Mouse (Mus musculus): Measurements from ENCODE around the gene Grm1. TPM values are rescaled to one million over a fixed set of nuclear protein-coding genes. Genes with fewer than 3 reads are reported as not detected.
A peak's percentile ranks its signal among the peaks of the same experiment; 100 is the strongest.

The Grm1 gene
- polyA plus RNA-seq, 1 experiment from 2014 or later, result 0.50 TPM

DNA sequence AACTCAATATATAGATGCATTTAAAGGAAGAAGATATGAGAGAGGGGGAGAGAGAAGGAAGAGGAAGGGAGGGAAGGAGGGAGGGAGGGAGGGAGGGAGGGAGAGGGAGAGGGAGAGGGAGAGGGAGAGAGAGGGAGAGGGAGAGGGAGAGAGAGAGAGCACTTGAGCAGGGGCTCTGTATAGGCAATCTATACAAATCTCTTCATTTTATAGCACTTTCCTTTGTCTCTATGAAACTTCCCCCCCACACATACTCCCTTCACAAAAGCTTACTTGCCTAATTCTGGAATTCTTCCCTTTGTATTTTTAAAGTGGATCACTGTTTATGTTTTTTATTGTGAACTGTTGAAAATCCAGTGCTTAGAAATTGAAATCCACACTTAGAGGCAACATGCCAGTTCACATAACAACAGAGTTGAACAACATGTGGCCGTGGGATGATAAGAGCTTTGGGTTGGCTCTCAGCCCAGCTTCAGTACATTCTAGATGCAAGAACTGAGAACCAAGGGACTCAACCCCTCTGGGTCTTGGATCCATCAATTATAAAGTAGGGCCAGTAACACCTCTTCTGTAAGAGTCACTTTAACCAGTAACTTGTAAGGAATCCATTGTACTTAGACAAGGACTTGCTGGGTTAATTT is 345.0 kb downstream of the Grm1 start:
- Histone ChIP-seq H3K27me3 (no peaks in the 10 kb centered on the region), H3K4me1 (no peaks in the 10 kb centered on the region), H3K9me3 (replicated peaks) (no peaks in the 10 kb centered on the region), H3K4me2 (replicated peaks) (no peak overlapping the region), H3K27ac (no peak overlapping the region), H3K9ac (no peak overlapping the region), H3K36me3 (no peaks in the 10 kb centered on the region), H3K4me3 (no peak overlapping the region)
- 57% methylated on average over 1 of the region's 1 CpGs for WGBS
- ATAC-seq (ENCODE audit: low FRiP score), result no peak

DNA sequence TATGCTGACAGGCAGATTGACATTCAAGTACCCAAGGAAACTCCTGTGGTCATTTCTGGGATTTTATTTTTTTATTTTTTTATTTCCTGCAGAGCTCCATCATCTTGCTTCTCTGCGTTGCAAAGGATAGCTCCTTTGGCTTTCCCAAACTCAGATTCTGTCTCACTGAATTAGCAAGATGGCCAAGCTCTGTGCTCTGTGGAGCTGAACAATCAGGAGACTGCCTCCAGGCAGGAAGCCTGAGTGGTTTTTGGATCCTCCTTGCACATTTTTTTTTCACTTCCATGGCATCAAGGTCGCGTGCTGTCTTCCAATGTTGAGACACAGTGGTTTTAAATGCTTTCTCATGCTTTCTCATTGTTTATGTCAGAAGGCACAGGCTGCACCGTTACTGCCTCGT is 347.6 kb downstream of the Grm1 start:
- Histone ChIP-seq H3K4me2 (replicated peaks) (no peak overlapping the region), H3K9me3 (replicated peaks) (no peaks in the 10 kb centered on the region), H3K27me3 (no peaks in the 10 kb centered on the region), H3K4me3 (no peak overlapping the region), H3K4me1 (no peaks in the 10 kb centered on the region), H3K36me3 (no peaks in the 10 kb centered on the region), H3K27ac (no peak overlapping the region), H3K9ac (no peak overlapping the region)
- WGBS, result 56% methylated on average over 5 of the region's 5 CpGs
- ATAC-seq (ENCODE audit: low FRiP score), result no peak

GRCm38 (mm10) chr10:10733092-10733491 is 349.1 kb downstream of the Grm1 start:
- Histone ChIP-seq H3K4me3 (no peak overlapping the region), H3K4me1 (no peaks in the 10 kb centered on the region), H3K36me3 (no peaks in the 10 kb centered on the region), H3K9me3 (replicated peaks) (no peaks in the 10 kb centered on the region), H3K27ac (no peak overlapping the region), H3K4me2 (replicated peaks) (no peak overlapping the region), H3K9ac (no peak overlapping the region), H3K27me3 (no peaks in the 10 kb centered on the region)
- WGBS, result 86% methylated on average over 5 of the region's 5 CpGs
- no peak for ATAC-seq (ENCODE audit: low FRiP score)

DNA sequence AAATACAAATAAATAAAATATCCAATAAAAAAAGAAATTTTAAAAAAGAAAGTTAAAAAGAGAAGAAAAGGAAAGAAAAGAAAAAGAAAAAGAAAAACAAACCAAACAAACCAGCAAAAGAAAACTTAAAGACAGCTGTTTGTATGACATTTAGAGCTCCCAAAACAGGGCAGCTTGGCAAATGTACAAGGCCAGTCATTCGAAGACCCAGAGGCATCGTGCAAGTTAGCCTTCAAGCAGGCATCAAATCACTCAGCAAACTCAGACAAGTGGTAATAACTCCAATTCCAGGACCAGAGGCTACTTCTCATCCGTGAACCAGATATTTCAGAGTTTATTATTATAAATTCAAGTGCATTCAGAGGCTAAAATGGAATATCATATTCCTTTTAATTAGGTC is 355.7 kb downstream of the Grm1 start:
- no peaks in the 10 kb centered on the region for H3K27me3 ChIP-seq
- no peak for ATAC-seq (ENCODE audit: low FRiP score)
- no peak overlapping the region for H3K9ac ChIP-seq
- no peak overlapping the region for H3K27ac ChIP-seq
- 91% methylated on average over 3 of the region's 3 CpGs for WGBS
- H3K4me3 ChIP-seq, result no peak overlapping the region
- no peaks in the 10 kb centered on the region for H3K4me1 ChIP-seq
- no peaks in the 10 kb centered on the region for H3K36me3 ChIP-seq
- no peak overlapping the region for H3K4me2 ChIP-seq (replicated peaks)
- no peaks in the 10 kb centered on the region for H3K9me3 ChIP-seq (replicated peaks)

DNA sequence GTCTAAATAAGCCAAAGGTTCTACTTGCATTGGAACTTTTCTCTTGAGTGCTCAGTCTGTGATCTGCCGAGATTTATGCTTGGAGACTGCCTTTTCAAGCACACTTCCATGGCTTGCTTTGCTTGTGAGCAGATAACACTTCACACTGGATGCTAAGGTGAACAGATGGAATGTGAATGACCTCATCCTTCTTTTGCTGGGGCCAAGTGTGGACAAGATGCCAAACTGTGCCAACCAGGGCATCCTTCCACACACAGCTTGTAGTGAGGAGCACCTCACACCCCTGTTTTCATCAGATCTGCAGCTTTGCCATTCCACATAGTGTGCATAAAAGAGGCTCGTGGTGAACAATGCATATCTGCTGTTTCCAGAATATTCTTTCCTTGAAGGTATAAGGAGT is 371.3 kb downstream of the Grm1 start:
- H3K9me3 ChIP-seq (replicated peaks), result no peaks in the 10 kb centered on the region
- no peaks in the 10 kb centered on the region for H3K36me3 ChIP-seq
- H3K27ac ChIP-seq, result no peak overlapping the region
- H3K4me1 ChIP-seq, result no peaks in the 10 kb centered on the region
- WGBS, result 80% methylated on average over 2 of the region's 2 CpGs
- H3K9ac ChIP-seq, result no peak overlapping the region
- H3K27me3 ChIP-seq, result no peaks in the 10 kb centered on the region
- H3K4me2 ChIP-seq (replicated peaks), result no peak overlapping the region
- no peak for ATAC-seq (ENCODE audit: low FRiP score)
- no peak overlapping the region for H3K4me3 ChIP-seq

DNA sequence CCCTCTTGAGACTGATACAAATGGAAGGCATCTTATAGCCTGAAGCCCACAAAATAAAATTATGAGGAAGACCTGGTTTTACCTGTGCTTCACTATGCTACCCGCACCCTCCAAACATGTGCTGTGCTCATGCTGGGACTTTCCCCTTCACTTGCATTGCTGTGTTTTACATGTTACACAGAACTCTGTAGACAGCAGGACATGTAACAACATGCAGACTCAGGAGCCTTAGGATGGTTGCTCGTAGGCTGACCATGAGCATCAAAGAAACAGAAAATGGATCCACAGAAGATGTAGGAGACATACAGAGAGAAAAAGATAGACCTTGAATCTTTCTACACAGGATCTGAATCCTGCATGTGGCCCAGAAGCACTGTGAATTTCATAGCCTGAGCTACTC is 371.8 kb downstream of the Grm1 start:
- no peaks in the 10 kb centered on the region for H3K36me3 ChIP-seq
- no peak overlapping the region for H3K27ac ChIP-seq
- no peaks in the 10 kb centered on the region for H3K27me3 ChIP-seq
- H3K4me1 ChIP-seq, result no peaks in the 10 kb centered on the region
- H3K9me3 ChIP-seq (replicated peaks), result no peaks in the 10 kb centered on the region
- H3K4me2 ChIP-seq (replicated peaks), result no peak overlapping the region
- ATAC-seq (ENCODE audit: low FRiP score), result no peak
- WGBS, result 97% methylated on average over 2 of the region's 2 CpGs
- H3K9ac ChIP-seq, result no peak overlapping the region
- no peak overlapping the region for H3K4me3 ChIP-seq

- ATAC-seq (ENCODE audit: low FRiP score), result no peak
- Histone ChIP-seq H3K27me3 (no peaks in the 10 kb centered on the region), H3K27ac (no peak overlapping the region), H3K36me3 (no peaks in the 10 kb centered on the region), H3K4me1 (no peaks in the 10 kb centered on the region), H3K9ac (no peak overlapping the region), H3K4me2 (replicated peaks) (no peak overlapping the region), H3K4me3 (no peak overlapping the region), H3K9me3 (replicated peaks) (no peaks in the 10 kb centered on the region)
- 95% methylated on average over 1 of the region's 1 CpGs for WGBS
These were observed 374.1 kb downstream of the Grm1 start for GRCm38 (mm10) chr10:10708031-10708430.

GRCm38 (mm10) chr10:10701326-10701725 is 380.8 kb downstream of the Grm1 start:
- Histone ChIP-seq H3K9me3 (replicated peaks) (no peaks in the 10 kb centered on the region), H3K27ac (no peak overlapping the region), H3K4me2 (replicated peaks) (no peak overlapping the region), H3K9ac (no peak overlapping the region), H3K36me3 (no peaks in the 10 kb centered on the region), H3K4me1 (no peaks in the 10 kb centered on the region), H3K27me3 (no peaks in the 10 kb centered on the region), H3K4me3 (no peak overlapping the region)
- WGBS, result 93% methylated on average over 1 of the region's 1 CpGs
- ATAC-seq (ENCODE audit: low FRiP score), result no peak

- no peak for ATAC-seq (ENCODE audit: low FRiP score)
- no peaks in the 10 kb centered on the region for H3K9me3 ChIP-seq (replicated peaks)
- no peak overlapping the region for H3K4me2 ChIP-seq (replicated peaks)
- H3K9ac ChIP-seq, result no peak overlapping the region
- no peak overlapping the region for H3K4me3 ChIP-seq
- no peaks in the 10 kb centered on the region for H3K4me1 ChIP-seq
- H3K27me3 ChIP-seq, result no peaks in the 10 kb centered on the region
- WGBS, result 68% methylated on average over 1 of the region's 1 CpGs
- H3K27ac ChIP-seq, result no peak overlapping the region
- H3K36me3 ChIP-seq, result no peaks in the 10 kb centered on the region
These were observed 381.3 kb downstream of the Grm1 start for GRCm38 (mm10) chr10:10700903-10701302.

GRCm38 (mm10) chr10:10697497-10697896 is 384.7 kb downstream of the Grm1 start:
- Histone ChIP-seq H3K27ac (no peak overlapping the region), H3K4me2 (replicated peaks) (no peak overlapping the region), H3K4me3 (no peak overlapping the region), H3K4me1 (no peaks in the 10 kb centered on the region), H3K36me3 (no peaks in the 10 kb centered on the region), H3K9ac (no peak overlapping the region), H3K27me3 (no peaks in the 10 kb centered on the region), H3K9me3 (replicated peaks) (no peaks in the 10 kb centered on the region)
- 76% methylated on average over 6 of the region's 6 CpGs for WGBS
- ATAC-seq (ENCODE audit: low FRiP score), result no peak

DNA sequence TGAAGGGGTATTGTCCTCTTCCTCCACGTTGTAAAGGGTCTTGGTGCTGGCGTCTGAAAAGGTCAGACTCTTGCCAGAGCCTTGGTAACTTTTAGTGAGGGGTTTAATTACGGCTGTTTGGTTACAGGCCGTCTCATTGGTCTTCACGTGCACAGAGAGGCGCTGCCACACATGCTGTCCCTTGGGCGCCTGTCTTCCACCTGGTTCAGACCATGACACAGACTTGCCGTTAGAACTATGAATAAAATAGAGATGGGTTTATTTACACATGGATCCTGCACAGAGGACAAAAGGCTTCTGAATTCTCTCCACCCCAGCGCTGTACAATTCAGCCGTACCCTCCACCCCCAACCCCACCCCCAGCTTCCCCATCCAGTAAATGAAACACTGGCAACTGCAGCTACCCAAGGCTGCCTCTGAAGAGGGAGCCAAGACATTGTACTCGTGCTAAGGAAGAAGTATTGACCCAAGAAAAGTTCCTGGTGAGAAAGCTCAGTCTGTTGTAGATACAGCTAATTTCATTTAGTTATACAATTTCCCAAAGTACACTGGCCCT is 392.4 kb downstream of the Grm1 start:
- 13% methylated on average over 11 of the region's 11 CpGs for WGBS
- peak; percentile 17 for ATAC-seq (ENCODE audit: low FRiP score)
- H3K9me3 ChIP-seq (replicated peaks), result no peaks in the 10 kb centered on the region
- no peak overlapping the region for H3K27ac ChIP-seq
- no peaks in the 10 kb centered on the region for H3K36me3 ChIP-seq
- peak overlapping the region; percentile 95 for H3K4me2 ChIP-seq (replicated peaks)
- peak overlapping the region; percentile 46 for H3K4me3 ChIP-seq
- peak overlapping the region; percentile 51 for H3K9ac ChIP-seq
- peaks cover 10% of the 10 kb centered on the region; the same call in 1 of the 2 replicates for H3K4me1 ChIP-seq
- H3K27me3 ChIP-seq, result 0 out of 2 replicates have a peak, but pooled peaks cover 4% of the 10 kb centered on the region

- Histone ChIP-seq H3K9me3 (replicated peaks) (no peaks in the 10 kb centered on the region), H3K27ac (no peak overlapping the region), H3K27me3 (0 out of 2 replicates have a peak, but pooled peaks cover 4% of the 10 kb centered on the region), H3K9ac (peak overlapping the region; percentile 51), H3K4me3 (peak overlapping the region; percentile 46), H3K4me2 (replicated peaks) (peak overlapping the region; percentile 95), H3K36me3 (no peaks in the 10 kb centered on the region), H3K4me1 (peaks cover 10% of the 10 kb centered on the region; the same call in 1 of the 2 replicates)
- 2% methylated on average over 35 of the region's 35 CpGs for WGBS
- ATAC-seq (ENCODE audit: low FRiP score), result peak; percentile 76
These were observed 393.1 kb downstream of the Grm1 start for GRCm38 (mm10) chr10:10688907-10689667.

Data from hindbrain, embryonic 12.5 days (tissue).